Mouse (Mus musculus) G1E (cell line): ENCODE measurements around the gene Klhdc9.

Source experiments
- CTCF ChIP-seq: IDR thresholded peaks from 2 replicates; pipeline ENCODE4 v1.5.1; 2012; ENCODE audit warnings: low read depth, low read length, inconsistent platforms, mixed read lengths
- POLR2AphosphoS5 ChIP-seq: IDR thresholded peaks from 2 replicates; pipeline ENCODE4 v1.6.1; 2012; ENCODE audit warnings: low read depth, low read length, inconsistent platforms; ENCODE audit not compliant: insufficient replicate concordance
- TAL1 ChIP-seq: conservative IDR thresholded peaks from 2 replicates; pipeline ENCODE4 v1.6.1; 2012; ENCODE audit warnings: low read depth, low read length, inconsistent platforms, mixed read lengths

DNA sequence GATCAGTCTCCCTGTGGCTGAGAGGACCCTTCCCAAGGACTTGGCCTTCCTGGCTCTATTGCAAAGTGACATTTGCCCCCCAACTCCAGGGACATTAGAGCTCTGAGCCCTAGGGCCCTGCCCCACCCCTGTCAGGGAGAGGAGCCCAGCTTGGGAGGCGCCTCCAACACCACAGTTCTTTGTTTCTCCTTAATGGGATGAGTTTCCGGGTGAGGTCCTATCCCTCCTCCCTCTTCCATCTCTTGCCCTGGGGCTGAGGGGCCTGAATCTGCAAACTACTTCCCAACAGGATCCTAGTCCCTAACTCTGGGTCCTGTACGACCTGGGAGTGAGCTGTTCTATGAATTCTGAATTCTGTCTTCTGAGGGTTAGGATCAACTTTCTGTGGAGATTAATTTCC is 12.3 kb upstream of the Klhdc9 start:
- no peak for TF ChIP-seq TAL1
- TF ChIP-seq CTCF, result no peak
- TF ChIP-seq POLR2AphosphoS5, result no peak
